Mouse (Mus musculus) forebrain, embryonic 13.5 days (tissue): ENCODE data around the gene Atcay. TPM values are rescaled to one million over a fixed set of nuclear protein-coding genes. Genes with fewer than 3 reads are reported as not detected.
"Not testable (repeated sequence)": the region's sequence is repeated elsewhere in the genome, so short reads cannot be mapped to it uniquely, and the experiment has no call there.

Experiments
- ATAC-seq: fragments of 200-750 bp; cut with Nextera tagmentation; 2 replicates; pipeline ENCODE4 v1.8.0; 2017
- H3K27ac ChIP-seq: fragments of 300-500 bp; sonication (generic); 2 replicates; pipeline ENCODE4 v1.5.1; 2015; ENCODE audit warnings: inconsistent platforms, mild to moderate bottlenecking, moderate library complexity
- H3K27me3 ChIP-seq: fragments of 300-500 bp; sonication (generic); 2 replicates; pipeline ENCODE4 v1.6.1; 2015; ENCODE audit warnings: mild to moderate bottlenecking, inconsistent platforms
- H3K36me3 ChIP-seq: fragments of 300-500 bp; sonication (generic); 2 replicates; pipeline ENCODE4 v1.6.1; 2015; ENCODE audit warnings: mild to moderate bottlenecking, inconsistent platforms; ENCODE audit not compliant: poor library complexity, severe bottlenecking
- H3K4me1 ChIP-seq: fragments of 300-500 bp; sonication (generic); 2 replicates; pipeline ENCODE4 v1.6.1; 2015; ENCODE audit warnings: inconsistent platforms
- H3K4me2 ChIP-seq: fragments of 300-500 bp; sonication (generic); 2 replicates; pipeline ENCODE4 v1.6.1; 2015; ENCODE audit warnings: inconsistent platforms, mild to moderate bottlenecking, moderate library complexity
- H3K4me3 ChIP-seq: fragments of 300-500 bp; sonication (generic); 2 replicates; pipeline ENCODE4 v1.5.1; 2015; ENCODE audit warnings: mild to moderate bottlenecking, inconsistent platforms
- H3K9ac ChIP-seq: fragments of 300-500 bp; sonication (generic); 2 replicates; pipeline ENCODE4 v1.6.1; 2015; ENCODE audit warnings: mild to moderate bottlenecking, inconsistent platforms
- H3K9me3 ChIP-seq: fragments of 300-500 bp; sonication (generic); replicated peaks from 2 replicates; pipeline ENCODE4 v1.6.1; 2016; ENCODE audit warnings: inconsistent platforms
- WGBS: fragments of 180-500 bp; shearing (Covaris S2); methylation state at CpG from one replicate; pipeline ENCODE4 v1.1.7; 2015; 5-methylcytosine and 5-hydroxymethylcytosine counted together
- polyA plus RNA-seq: library from polyadenylated mRNA; unstranded; fragments of >200 nt; fragmentation: Nextera tagmentation; extraction: Ambion mirVana; gene quantifications from 2 replicates; pipeline ENCODE4 v1.2.1, GENCODE M21; 2015

The Atcay gene
- polyA plus RNA-seq, 1 experiment from 2014 or later, result 44.5 TPM

DNA sequence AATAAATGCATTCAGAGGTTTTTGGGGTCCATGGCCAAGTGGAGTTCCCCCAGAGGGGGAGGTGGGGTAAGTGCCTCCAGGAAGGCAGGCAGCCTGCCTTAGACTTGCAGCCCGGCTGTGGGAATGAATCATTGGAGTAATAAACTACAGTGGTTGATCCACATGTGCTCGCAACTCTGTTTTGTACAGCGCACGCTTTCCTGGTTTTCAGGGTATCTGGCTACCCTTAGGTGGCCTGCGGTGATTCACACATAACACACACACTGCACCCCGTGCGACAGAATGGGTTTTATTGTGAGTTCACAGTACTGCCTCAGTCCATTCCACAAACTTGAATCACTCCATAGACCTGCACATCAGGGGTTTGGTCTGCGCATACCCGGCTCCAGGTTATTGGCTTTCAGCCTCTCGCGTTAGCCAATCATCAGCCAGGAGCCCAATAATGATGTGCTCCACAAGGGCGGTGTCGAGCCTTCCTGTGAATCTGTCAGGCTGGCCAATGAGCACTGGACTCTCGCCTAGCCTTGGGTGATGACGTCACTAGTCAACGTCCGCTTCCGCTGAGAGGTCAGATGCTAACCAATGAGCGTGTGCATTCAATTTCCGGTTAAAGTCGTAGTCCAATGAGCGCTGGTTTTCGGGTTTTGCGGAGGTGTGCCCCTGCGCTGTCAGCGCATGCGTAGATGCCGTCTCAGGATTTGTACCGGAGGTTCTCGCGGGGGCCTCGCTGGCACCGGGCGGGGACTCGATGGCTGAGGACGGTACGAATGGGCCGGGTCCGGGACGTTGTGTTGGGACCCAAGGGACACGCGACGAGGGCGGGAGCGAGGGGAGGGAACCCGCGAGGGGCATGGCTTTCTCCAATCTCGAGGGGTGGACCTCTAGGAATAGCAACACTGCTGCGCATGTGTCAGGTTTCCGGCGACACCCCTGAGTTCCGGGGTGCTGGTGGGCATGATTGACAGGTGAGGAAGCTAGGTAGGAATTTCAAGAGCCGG lies 48.0 kb downstream of the Atcay start, which contains the start of gene Dapk3:
Gene Dapk3 (plus strand): TSS at position 670 of the 998 bp plus-strand sequence.
- Histone ChIP-seq H3K9me3 (no peaks in the 10 kb centered on the region), H3K27ac (peak within 1 kb of the TSS; percentile 85), H3K36me3 (peaks cover 80% of the 10 kb centered on the region), H3K4me2 (peak within 1 kb of the TSS; percentile 68), H3K27me3 (no peaks in the 10 kb centered on the region), H3K9ac (peak within 1 kb of the TSS; percentile 64), H3K4me3 (peak within 1 kb of the TSS; percentile 58), H3K4me1 (peaks cover 50% of the 10 kb centered on the region)
- WGBS, result 4% methylated on average over 52 of the region's 53 CpGs
- peak; percentile 93 for ATAC-seq

DNA sequence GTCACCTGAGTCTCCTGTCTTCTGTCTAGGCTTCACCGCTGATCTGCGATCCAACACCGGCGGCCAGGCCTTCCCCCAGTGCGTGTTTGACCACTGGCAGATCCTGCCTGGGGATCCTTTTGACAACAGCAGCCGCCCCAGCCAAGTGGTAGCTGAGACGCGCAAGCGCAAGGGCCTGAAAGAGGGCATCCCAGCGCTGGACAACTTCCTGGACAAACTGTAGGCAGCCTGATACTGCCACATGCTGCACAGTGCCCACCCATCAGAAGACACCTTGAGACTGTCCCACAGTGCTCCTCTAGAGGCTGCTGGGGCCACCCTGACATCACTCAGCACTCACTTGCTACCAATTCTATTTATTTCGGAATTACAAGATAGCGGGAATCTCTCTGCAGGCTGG lies 48.8 kb downstream of the Atcay start:
- Histone ChIP-seq H3K4me1 (peaks cover 55% of the 10 kb centered on the region), H3K27ac (peak overlapping the region; percentile 48), H3K36me3 (peaks cover 76% of the 10 kb centered on the region)
- not testable (repeated sequence) for H3K9me3 ChIP-seq, ATAC-seq, H3K4me2 ChIP-seq, H3K9ac ChIP-seq, H3K27me3 ChIP-seq, H3K4me3 ChIP-seq
- 80% methylated on average over 12 of the region's 12 CpGs for whole genome bisulfite sequencing

DNA sequence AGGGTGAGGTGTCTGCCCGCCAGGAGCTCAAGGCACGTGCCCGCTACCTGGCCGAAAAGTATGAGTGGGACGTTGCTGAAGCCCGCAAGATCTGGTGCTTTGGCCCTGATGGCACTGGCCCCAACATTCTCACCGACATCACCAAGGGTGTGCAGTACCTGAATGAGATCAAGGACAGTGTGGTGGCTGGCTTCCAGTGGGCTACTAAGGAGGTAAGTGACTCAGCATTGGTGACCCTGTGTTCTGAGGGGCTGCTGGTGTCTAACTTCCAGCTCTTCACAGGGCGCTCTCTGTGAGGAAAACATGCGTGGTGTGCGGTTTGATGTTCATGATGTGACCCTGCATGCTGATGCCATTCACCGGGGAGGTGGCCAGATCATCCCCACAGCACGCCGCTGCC lies 49.7 kb downstream of the Atcay start:
- Histone ChIP-seq H3K9me3 (no peaks in the 10 kb centered on the region), H3K4me2 (no peak overlapping the region), H3K27ac (no peak overlapping the region), H3K36me3 (peaks cover 70% of the 10 kb centered on the region), H3K9ac (no peak overlapping the region), H3K4me1 (peaks cover 56% of the 10 kb centered on the region), H3K4me3 (no peak overlapping the region), H3K27me3 (no peaks in the 10 kb centered on the region)
- ATAC-seq, result no peak
- 92% methylated on average over 13 of the region's 13 CpGs for WGBS

GRCm38 (mm10) chr10:81179451-81180342 lies 50.9 kb downstream of the Atcay start:
- H3K9me3 ChIP-seq, result no peaks in the 10 kb centered on the region
- no peak for ATAC-seq
- H3K36me3 ChIP-seq, result peaks cover 60% of the 10 kb centered on the region
- no peaks in the 10 kb centered on the region for H3K27me3 ChIP-seq
- H3K9ac ChIP-seq, result no peak overlapping the region; the same call in 1 of the 2 replicates
- H3K4me1 ChIP-seq, result peaks cover 63% of the 10 kb centered on the region
- H3K27ac ChIP-seq, result no peak overlapping the region
- 90% methylated on average over 32 of the region's 32 CpGs for WGBS
- H3K4me3 ChIP-seq, result no peak overlapping the region
- H3K4me2 ChIP-seq, result no peak overlapping the region

- peak overlapping the region; percentile 17; the same call in 1 of the 2 replicates for H3K9ac ChIP-seq
- H3K4me2 ChIP-seq, result peak overlapping the region; percentile 98; the same call in 1 of the 2 replicates
- no peak overlapping the region for H3K27ac ChIP-seq
- no peaks in the 10 kb centered on the region for H3K9me3 ChIP-seq
- H3K36me3 ChIP-seq, result peaks cover 53% of the 10 kb centered on the region
- no peak overlapping the region; the same call in 1 of the 2 replicates for H3K4me3 ChIP-seq
- H3K27me3 ChIP-seq, result no peaks in the 10 kb centered on the region
- 93% methylated on average over 11 of the region's 11 CpGs for WGBS
- H3K4me1 ChIP-seq, result peaks cover 65% of the 10 kb centered on the region
- no peak for ATAC-seq
Observed at GRCm38 (mm10) chr10:81178927-81179326, 51.7 kb downstream of the Atcay start.

DNA sequence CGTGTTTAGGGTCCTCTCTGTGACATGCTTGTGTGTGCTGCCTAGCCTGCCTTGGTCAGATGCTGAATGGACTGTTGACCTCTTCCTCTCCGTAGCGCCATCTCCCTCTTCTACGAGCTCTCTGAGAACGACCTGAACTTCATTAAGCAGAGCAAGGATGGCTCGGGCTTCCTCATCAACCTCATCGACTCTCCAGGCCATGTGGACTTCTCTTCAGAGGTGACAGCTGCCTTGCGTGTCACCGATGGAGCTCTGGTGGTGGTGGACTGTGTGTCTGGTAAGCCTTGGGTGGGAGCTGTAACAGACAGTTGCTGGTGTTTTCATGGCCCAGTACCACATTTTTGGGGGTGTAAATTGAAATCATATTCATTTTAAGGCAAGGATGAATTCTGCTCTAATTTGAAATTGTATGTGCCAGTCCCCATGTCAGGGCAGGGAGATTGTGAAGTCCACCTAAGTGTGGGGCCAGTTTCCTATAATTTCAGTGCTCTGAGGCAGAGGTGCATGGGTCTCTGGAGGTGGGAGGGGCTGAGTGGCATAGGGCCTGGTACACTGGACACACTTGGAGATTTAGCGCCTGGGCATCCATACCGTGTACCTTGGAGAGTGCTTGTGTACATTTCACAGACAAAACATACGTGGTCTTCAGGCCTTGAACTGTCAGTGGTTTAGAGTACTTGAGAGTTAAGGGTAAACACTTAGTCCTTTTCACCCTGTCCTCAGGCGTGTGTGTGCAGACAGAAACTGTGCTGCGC lies 52.5 kb downstream of the Atcay start:
- H3K9ac ChIP-seq, result peak overlapping the region; percentile 100
- H3K4me1 ChIP-seq, result peaks cover 67% of the 10 kb centered on the region
- H3K9me3 ChIP-seq, result no peaks in the 10 kb centered on the region
- H3K4me2 ChIP-seq, result peak overlapping the region; percentile 98
- WGBS, result 72% methylated on average over 14 of the region's 14 CpGs
- H3K27me3 ChIP-seq, result no peaks in the 10 kb centered on the region
- ATAC-seq, result no peak
- peaks cover 53% of the 10 kb centered on the region for H3K36me3 ChIP-seq
- H3K4me3 ChIP-seq, result peak overlapping the region; percentile 99
- H3K27ac ChIP-seq, result 0 out of 2 replicates have a peak overlapping the region, but pooled peaks have one; percentile 88

GRCm38 (mm10) chr10:81177491-81177925 lies 53.1 kb downstream of the Atcay start:
- WGBS, result 15% methylated on average over 16 of the region's 16 CpGs
- peaks cover 67% of the 10 kb centered on the region for H3K4me1 ChIP-seq
- peak overlapping the region; percentile 99 for H3K4me3 ChIP-seq

GRCm38 (mm10) chr10:81176466-81177271 lies 54.0 kb downstream of the Atcay start, which contains the start of gene Eef2:
Gene Eef2, plus strand, starts transcription at chr10:81176631.
- peak; percentile 74 for ATAC-seq
- Histone ChIP-seq H3K9me3 (no peaks in the 10 kb centered on the region), H3K27me3 (no peaks in the 10 kb centered on the region), H3K4me1 (peaks cover 59% of the 10 kb centered on the region), H3K4me2 (peak within 1 kb of the TSS; percentile 98), H3K9ac (peak within 1 kb of the TSS; percentile 100), H3K4me3 (peak within 1 kb of the TSS; percentile 99), H3K27ac (peak within 1 kb of the TSS; percentile 93), H3K36me3 (peaks cover 44% of the 10 kb centered on the region)
- 0% methylated on average over 76 of the region's 77 CpGs for WGBS

More at GRCm38 (mm10) chr10:81177491-81177925, 53.1 kb downstream of the Atcay start:
- Histone ChIP-seq H3K9ac (peak overlapping the region; percentile 100), H3K27ac (peak overlapping the region; percentile 88; the same call in 1 of the 2 replicates), H3K27me3 (no peaks in the 10 kb centered on the region), H3K9me3 (no peaks in the 10 kb centered on the region), H3K36me3 (peaks cover 53% of the 10 kb centered on the region), H3K4me2 (peak overlapping the region; percentile 98)
- no peak for ATAC-seq

GRCm38 (mm10) chr10:81175936-81176465 lies 54.6 kb downstream of the Atcay start:
- Histone ChIP-seq H3K4me3 (peak overlapping the region; percentile 99), H3K27me3 (no peaks in the 10 kb centered on the region), H3K9ac (no peak overlapping the region), H3K36me3 (peaks cover 37% of the 10 kb centered on the region), H3K4me1 (peaks cover 52% of the 10 kb centered on the region), H3K27ac (peak overlapping the region; percentile 93), H3K4me2 (peak overlapping the region; percentile 98), H3K9me3 (no peaks in the 10 kb centered on the region)
- 7% methylated on average over 13 of the region's 13 CpGs for WGBS
- peak; percentile 6; the same call in 1 of the 2 replicates for ATAC-seq

GRCm38 (mm10) chr10:81175345-81175701 lies 55.3 kb downstream of the Atcay start:
- Histone ChIP-seq H3K4me3 (peak overlapping the region; percentile 37), H3K27ac (peak overlapping the region; percentile 93), H3K9ac (peak overlapping the region; percentile 59), H3K36me3 (peaks cover 31% of the 10 kb centered on the region), H3K4me2 (peak overlapping the region; percentile 98), H3K4me1 (peaks cover 52% of the 10 kb centered on the region)
- H3K9me3 ChIP-seq, H3K27me3 ChIP-seq, ATAC-seq: not testable (repeated sequence)
- WGBS, result 14% methylated on average over 4 of the region's 4 CpGs
